Mouse (Mus musculus) gastrocnemius, postnatal 14 days (tissue): ENCODE data around the gene Unc13d. TPM values are rescaled to one million over a fixed set of nuclear protein-coding genes. Genes with fewer than 3 reads are reported as not detected.

Source experiments
- total RNA-seq, 2 experiments: library from RNA; stranded (reverse); gene quantifications; 2 replicates each; pipeline ENCODE4 v1.2.3; 2021

The Unc13d gene
- total RNA-seq, 2 experiments from 2014 or later = 0.31 to 0.33 TPM

Other genes starting within 250 kb of the Unc13d start
- under 1 TPM in 1 of 2 experiments, not detected in 1; 0.09 TPM for gene Myo15b, start 219.6 kb downstream of the Unc13d start, total RNA-seq
- 1 to 10 TPM; 2.2 to 2.4 TPM for gene Smim5, start 178.0 kb downstream of the Unc13d start, total RNA-seq
- not detected for gene Smim6, start 165.9 kb downstream of the Unc13d start, total RNA-seq
- 10 to 100 TPM; 13.1 to 15.2 TPM for gene Sap30bp, start 144.7 kb downstream of the Unc13d start, total RNA-seq
- 1 to 10 TPM; 5.7 to 6.3 TPM for gene Recql5, start 144.5 kb downstream of the Unc13d start, total RNA-seq
- 1 to 10 TPM; 1.9 to 6.7 TPM for gene Itgb4, start 103.3 kb downstream of the Unc13d start, total RNA-seq
- gene Galk1, start 65.2 kb downstream of the Unc13d start, total RNA-seq = 10 to 100 TPM in 1 of 2 experiments, 1 to 10 TPM in 1; 7.2 to 11.3 TPM
- 100 to 1,000 TPM; 132 to 170 TPM for gene H3f3b, start 50.0 kb downstream of the Unc13d start, total RNA-seq
- gene Unk, start 47.6 kb downstream of the Unc13d start, total RNA-seq = 1 to 10 TPM; 7.3 to 7.7 TPM
- 10 to 100 TPM; 61.6 to 65.3 TPM for gene Wbp2, start 9.0 kb upstream of the Unc13d start, total RNA-seq
- gene Trim47, start 49.2 kb upstream of the Unc13d start, total RNA-seq = 10 to 100 TPM; 21.2 to 21.3 TPM
- gene Trim65, start 53.2 kb upstream of the Unc13d start, total RNA-seq = 1 to 10 TPM; 3.3 to 3.5 TPM
- 10 to 100 TPM; 41.8 to 49.5 TPM for gene Mrpl38, start 60.9 kb upstream of the Unc13d start, total RNA-seq
- 10 to 100 TPM in 1 of 2 experiments, 1 to 10 TPM in 1; 9.1 to 11.6 TPM for gene Fbf1, start 90.2 kb upstream of the Unc13d start, total RNA-seq
- 10 to 100 TPM; 26.9 to 31.6 TPM for gene Ten1, start 120.9 kb upstream of the Unc13d start, total RNA-seq
- gene Acox1, start 121.1 kb upstream of the Unc13d start, total RNA-seq = 10 to 100 TPM; 43.3 to 49.3 TPM
- under 1 TPM; 0.09 to 0.14 TPM for gene Evpl, start 160.1 kb upstream of the Unc13d start, total RNA-seq
- gene Srp68, start 196.3 kb upstream of the Unc13d start, total RNA-seq = 10 to 100 TPM; 68.5 to 69.5 TPM
- gene Galr2, start 203.0 kb upstream of the Unc13d start, total RNA-seq = under 1 TPM; 0.38 to 0.41 TPM
- gene Exoc7, start 229.3 kb upstream of the Unc13d start, total RNA-seq = 10 to 100 TPM; 61.9 to 62.3 TPM